In genomic region chr15:96960343-96960742, GRCm38 (mm10) we compare ENCODE assay signal across 19 mouse cellular contexts.
"Had no signal": no experiment of that assay in that cellular context is flagged by ENCODE, and none has a peak within 500 bp of the region (broad histone marks: within the 10 kb centered on the region; RNA-seq: fewer than 3 reads in every experiment).

No protein-coding gene starts in this region.

- H3K9me3 ChIP-seq: limb, embryonic 10.5 days; limb, embryonic 13.5 days; liver, embryonic 12.5 days; liver, embryonic 15.5 days; stomach, embryonic 15.5 days had no signal

- H3K27ac ChIP-seq: limb, embryonic 10.5 days; limb, embryonic 13.5 days; liver, embryonic 12.5 days; liver, embryonic 15.5 days; macrophage; stomach, embryonic 15.5 days had no signal

- H3K9ac ChIP-seq: limb, embryonic 13.5 days; liver, embryonic 12.5 days; liver, embryonic 15.5 days; stomach, embryonic 15.5 days had no signal

- H3K4me1 ChIP-seq: liver, embryonic 12.5 days; liver, embryonic 15.5 days; stomach, embryonic 15.5 days had no signal

- H3K36me3 ChIP-seq: limb, embryonic 10.5 days; limb, embryonic 13.5 days; liver, embryonic 12.5 days; liver, embryonic 15.5 days; stomach, embryonic 15.5 days had no signal

- H3K4me3 ChIP-seq: limb, embryonic 10.5 days; limb, embryonic 13.5 days; liver, embryonic 12.5 days; liver, embryonic 15.5 days; stomach, embryonic 15.5 days had no signal

- DNase-seq: kidney, adult 18-20 months; kidney, adult 9 months; kidney, postnatal 14 days; kidney, postnatal 4 days; layer of hippocampus, adult 9-11 months; liver; lung, adult 2 months; midbrain, embryonic 14.5 days; right cerebral cortex, postnatal 14 days; spleen, adult 18-20 months; thymus, adult 18-20 months; thymus, postnatal 36 days had no signal

- H3K27me3 ChIP-seq: limb, embryonic 13.5 days; liver, embryonic 12.5 days; liver, embryonic 15.5 days; stomach, embryonic 15.5 days had no signal

- ATAC-seq: liver, embryonic 12.5 days had no signal

- H3K4me2 ChIP-seq: limb, embryonic 13.5 days; liver, embryonic 12.5 days; liver, embryonic 15.5 days; midbrain, embryonic 11.5 days; stomach, embryonic 15.5 days had no signal
